Mouse (Mus musculus) cerebellum, adult 11-12 months (tissue): ENCODE data around the gene Zbtb32.
A peak's percentile ranks its signal among the peaks of the same experiment; 100 is the strongest.

Experiments
- DNase-seq: peaks from one replicate; pipeline ENCODE4 v3.0.0; 2022

The Zbtb32 gene

GRCm38 (mm10) chr7:30598786-30599185 is at the start of gene Zbtb32:
Gene Zbtb32 (minus strand): TSS chr7:30598909.
- DNase-seq = no peak

- no peak for DNase-seq
Measured at GRCm38 (mm10) chr7:30639083-30639482, 40.4 kb upstream of the Zbtb32 start.

DNA sequence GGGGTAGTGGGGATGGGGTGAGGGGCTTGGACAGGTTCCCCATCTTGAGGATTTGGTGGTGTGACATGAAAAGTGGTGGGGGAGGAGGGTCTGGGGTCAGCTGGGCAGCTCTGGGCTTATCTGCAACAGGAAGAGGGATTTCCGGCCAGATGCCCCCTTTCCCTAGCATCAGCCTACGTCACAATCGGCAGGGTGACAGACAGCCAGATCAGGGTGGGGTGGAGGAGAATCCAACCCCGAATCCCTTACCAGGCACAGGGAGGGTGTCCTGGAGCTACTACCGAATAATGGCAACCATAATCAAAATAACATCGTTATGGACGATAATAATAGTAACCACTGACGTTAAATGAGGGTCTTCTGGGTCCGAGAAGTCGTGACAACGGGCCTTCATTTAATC is 37.7 kb upstream of the Zbtb32 start:
- no peak for DNase-seq

- DNase-seq = no peak
Measured at GRCm38 (mm10) chr7:30635752-30636151, 37.0 kb upstream of the Zbtb32 start, which contains the start of gene Etv2. Gene Etv2 (minus strand): TSS chr7:30635852.

- no peak for DNase-seq
Measured at GRCm38 (mm10) chr7:30634621-30635020, 35.9 kb upstream of the Zbtb32 start.

DNA sequence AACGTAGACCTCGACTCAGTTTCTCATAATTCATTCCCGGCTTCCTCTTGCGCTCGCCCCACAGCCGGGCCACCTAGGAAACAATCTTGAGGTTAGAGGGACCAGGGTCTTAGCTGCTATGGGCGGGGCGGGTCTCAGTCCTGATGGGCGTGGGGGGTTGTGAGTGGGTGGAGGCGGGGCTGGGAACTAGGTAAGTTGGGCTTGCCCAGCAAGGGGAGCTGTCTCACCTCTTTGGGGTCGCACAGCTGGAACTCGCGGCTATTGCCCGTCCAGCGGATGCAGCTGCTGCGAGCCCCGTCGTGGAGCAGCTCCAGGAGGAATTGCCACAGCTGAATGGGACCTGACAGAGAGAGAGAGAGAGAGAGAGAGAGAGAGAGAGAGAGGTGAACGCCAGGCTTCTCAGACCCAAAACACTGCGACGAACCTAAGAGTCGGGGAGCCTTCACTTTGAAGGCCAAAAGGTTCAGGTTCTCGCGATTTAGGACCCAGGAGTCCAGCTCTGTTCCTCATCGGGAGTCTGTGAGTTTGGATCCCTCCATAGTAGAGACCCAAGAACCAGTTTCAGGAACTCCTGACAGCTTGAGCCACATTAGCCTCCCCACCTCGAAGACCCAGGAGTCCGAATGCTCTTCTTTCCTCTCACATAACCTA is 35.2 kb upstream of the Zbtb32 start:
- no peak for DNase-seq

DNA sequence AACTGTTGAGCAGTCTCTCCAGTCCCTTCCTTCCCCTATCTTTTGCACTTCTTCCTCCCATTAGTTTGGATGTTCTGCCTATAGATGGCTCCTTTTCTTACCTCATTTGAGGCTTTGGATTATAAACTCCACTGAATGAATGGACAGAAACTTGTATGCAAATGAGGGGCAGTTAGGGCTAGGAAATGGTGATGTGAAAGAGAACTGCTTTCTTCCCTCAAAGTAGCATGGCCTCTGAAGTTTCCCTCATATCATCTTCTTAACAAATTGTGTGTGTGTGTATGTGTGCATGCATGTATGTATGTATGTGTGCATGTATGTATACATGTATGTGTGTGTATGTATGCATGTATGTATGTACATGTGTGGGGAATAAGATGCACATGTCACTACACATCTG is 30.3 kb upstream of the Zbtb32 start:
- DNase-seq = no peak

DNA sequence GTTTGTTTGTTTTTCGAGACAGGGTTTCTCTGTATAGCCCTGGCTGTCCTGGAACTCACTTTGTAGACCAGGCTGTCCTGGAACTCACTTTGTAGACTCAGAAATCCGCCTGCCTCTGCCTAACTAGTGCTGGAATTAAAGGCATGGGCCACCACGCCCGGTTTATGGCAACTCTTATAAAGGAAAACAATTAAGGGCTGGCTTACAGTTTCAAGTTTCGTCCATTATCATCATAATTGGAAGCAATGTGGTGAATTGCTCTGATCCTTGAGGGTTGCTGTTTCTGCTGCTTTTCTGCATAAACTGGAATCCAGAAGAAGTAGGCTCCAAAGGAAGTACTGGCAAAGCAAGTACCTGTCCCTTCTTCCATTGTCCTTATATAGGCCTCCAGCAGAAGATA is 27.9 kb upstream of the Zbtb32 start:
- no peak for DNase-seq

- DNase-seq = peak; percentile 88
Measured at GRCm38 (mm10) chr7:30625530-30626384, 27.0 kb upstream of the Zbtb32 start, which contains the start of gene Cox6b1. Gene Cox6b1 (minus strand): TSS chr7:30626151.

GRCm38 (mm10) chr7:30619202-30619601 is 20.5 kb upstream of the Zbtb32 start:
- DNase-seq = no peak

- no peak for DNase-seq
Measured at GRCm38 (mm10) chr7:30618658-30619057, 19.9 kb upstream of the Zbtb32 start.

DNA sequence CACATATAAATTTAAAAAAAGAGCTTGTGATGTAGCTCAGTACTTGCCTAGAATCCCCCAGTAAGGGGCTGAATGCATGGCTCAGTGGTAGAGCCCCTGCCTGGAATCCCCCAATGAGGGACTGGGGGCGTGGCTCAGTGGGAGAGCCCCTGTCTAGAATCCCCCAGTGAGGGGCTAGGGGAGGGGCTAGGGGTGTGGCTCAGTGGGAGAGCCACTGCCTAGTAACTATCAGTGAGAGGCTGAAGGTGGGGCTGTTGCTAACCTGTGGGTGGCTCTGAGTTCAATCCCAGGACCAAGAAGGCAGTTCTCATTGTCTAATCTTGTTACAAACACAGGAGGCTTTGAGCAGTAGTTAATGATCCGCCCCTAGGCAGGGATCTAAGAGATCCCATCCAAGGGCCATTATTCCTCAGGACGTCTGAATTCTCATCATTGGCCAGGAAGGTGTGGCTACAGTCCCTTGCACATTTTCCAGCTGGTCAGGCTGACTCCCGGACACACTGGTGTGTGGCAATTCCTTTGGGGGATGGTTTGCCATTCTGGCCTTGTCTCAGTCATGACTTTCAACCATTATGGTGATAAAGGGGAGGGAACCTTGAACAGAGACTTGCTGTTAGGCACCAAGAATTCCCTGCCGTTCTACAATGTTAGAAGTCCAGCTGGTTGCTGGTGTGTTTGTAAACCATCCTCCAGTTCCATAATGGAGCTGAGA is 16.5 kb upstream of the Zbtb32 start:
- DNase-seq = no peak

GRCm38 (mm10) chr7:30614454-30614853 is 15.7 kb upstream of the Zbtb32 start:
- DNase-seq = no peak

DNA sequence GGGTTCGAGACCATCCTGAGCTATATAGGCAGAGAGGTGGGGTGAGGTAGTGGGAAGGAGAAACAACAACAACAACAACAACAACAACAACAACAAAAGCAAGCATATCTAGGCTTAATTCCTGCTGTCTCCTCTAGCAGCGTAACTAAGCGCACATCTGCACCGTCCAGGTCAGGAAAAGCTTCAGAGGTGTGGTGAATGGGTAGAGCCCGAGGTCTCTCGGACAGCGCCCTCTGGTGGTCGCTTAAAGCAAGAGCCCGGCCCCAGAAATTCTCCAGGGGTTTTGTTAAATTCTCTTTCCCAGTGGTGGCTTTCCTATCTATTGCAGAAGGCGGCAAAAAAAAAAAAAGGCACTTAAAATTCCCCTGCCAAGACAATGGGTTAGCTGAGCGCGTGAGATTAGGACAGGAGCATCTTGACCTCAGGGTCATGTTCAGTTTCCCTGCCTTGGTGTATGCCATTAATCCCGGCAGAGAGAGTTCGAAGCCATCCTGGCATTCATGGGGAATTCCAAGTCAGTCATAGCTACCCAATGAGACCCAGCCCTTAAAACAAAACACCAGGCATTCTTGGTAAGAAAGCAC is 14.9 kb upstream of the Zbtb32 start:
- no peak for DNase-seq

DNA sequence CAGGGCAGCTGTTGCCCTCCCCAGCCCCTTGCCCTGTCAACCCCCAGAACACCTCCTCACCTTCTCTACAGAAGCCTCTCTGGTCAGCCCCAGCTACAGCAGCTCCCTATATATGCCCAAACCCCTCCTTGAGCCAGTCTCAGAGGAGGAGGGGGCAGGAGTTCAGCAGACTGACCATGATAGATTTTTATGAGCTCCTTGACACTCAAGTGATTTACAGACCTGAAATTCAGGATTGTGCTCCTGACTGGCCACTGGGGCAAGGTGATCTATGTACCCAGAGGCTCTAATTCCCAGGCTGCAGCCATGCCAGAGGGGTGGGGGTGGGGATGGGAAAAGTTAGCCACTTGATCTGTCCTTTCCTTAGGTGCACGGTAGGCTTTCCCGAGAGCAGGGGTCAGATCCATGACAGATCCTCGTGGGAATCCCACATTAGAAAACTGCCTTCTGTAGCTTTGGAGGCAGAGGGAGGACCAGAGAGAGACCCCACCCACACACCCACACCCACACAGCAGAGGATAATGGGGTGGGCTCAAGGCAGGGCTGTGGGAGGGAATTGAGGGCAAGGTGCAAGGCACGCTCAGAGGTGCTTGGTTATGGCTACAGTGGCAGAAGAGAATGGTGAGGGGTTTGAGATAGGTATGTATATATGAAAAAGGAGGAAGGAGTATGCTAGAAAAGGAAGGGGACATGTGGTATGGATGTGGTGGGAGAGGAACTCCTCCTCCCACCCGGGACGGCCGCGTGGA is 14.1 kb upstream of the Zbtb32 start, which contains the start of gene Upk1a:
TSS of gene Upk1a (minus strand) at position 194 of the 749 bp plus-strand sequence.
- DNase-seq = no peak

GRCm38 (mm10) chr7:30610043-30610442 is 11.3 kb upstream of the Zbtb32 start:
- DNase-seq = no peak

DNA sequence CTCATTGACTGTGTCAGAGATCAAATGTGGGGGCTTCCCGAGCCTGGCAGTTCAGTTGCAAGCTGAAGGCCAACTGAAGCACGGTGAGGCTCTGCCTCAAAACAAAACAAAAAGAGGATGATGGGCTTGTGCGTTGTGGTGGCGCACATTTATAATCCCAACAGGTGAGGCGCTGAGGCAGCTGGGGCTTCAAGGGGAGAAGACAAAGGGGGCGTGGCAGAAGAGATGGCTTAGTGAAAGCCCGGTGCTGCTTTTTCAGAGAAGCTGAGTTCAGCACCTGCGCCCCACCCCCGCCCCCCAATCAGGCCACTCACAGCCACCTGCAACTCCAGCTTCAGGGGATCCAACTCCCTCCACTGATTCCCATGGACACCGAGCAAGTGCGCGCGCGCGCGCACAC is 9.8 kb upstream of the Zbtb32 start:
- DNase-seq = no peak

GRCm38 (mm10) chr7:30607706-30608309 is 9.1 kb upstream of the Zbtb32 start:
- no peak for DNase-seq

GRCm38 (mm10) chr7:30604944-30605343 is 6.2 kb upstream of the Zbtb32 start:
- no peak for DNase-seq

GRCm38 (mm10) chr7:30604424-30604823 is 5.7 kb upstream of the Zbtb32 start:
- no peak for DNase-seq

- no peak for DNase-seq
Measured at GRCm38 (mm10) chr7:30602583-30602982, 3.9 kb upstream of the Zbtb32 start.

GRCm38 (mm10) chr7:30600651-30601050 is 1.9 kb upstream of the Zbtb32 start:
- DNase-seq = peak; percentile 46
